Mouse (Mus musculus) layer of hippocampus, postnatal 14 days (tissue): ENCODE data around the gene Il10ra. TPM values are rescaled to one million over a fixed set of nuclear protein-coding genes. Genes with fewer than 3 reads are reported as not detected.

Experiments
- DNase-seq, 2 experiments: peaks; one replicate each; pipeline ENCODE4 v3.0.0; 2021 to 2022; ENCODE audit warnings: low spot score in 2 of 2, mixed read lengths in 1 of 2
- total RNA-seq, 2 experiments: library from RNA; stranded (reverse); gene quantifications; 2 replicates each; pipeline ENCODE4 v1.2.3; 2021

Il10ra gene
- total RNA-seq, 2 experiments from 2014 or later: 2.7 to 3.1 TPM

GRCm38 (mm10) chr9:45261466-45261865 lies 7.5 kb downstream of the Il10ra start:
- DNase-seq: peak in 1 of 2 experiments; percentile 16

GRCm38 (mm10) chr9:45259065-45259464 lies 9.9 kb downstream of the Il10ra start:
- DNase-seq: no peak

GRCm38 (mm10) chr9:45255967-45256366 lies 13.0 kb downstream of the Il10ra start:
- no peak for DNase-seq

GRCm38 (mm10) chr9:45255431-45255830 lies 13.5 kb downstream of the Il10ra start:
- DNase-seq: no peak

GRCm38 (mm10) chr9:45254605-45255004 lies 14.3 kb downstream of the Il10ra start:
- no peak for DNase-seq

GRCm38 (mm10) chr9:45254021-45254420 lies 14.9 kb downstream of the Il10ra start:
- no peak for DNase-seq

- no peak for DNase-seq
Measured at GRCm38 (mm10) chr9:45252395-45252794, 16.6 kb downstream of the Il10ra start.

GRCm38 (mm10) chr9:45251990-45252389 lies 17.0 kb downstream of the Il10ra start:
- DNase-seq: no peak

- DNase-seq: no peak
Measured at GRCm38 (mm10) chr9:45251281-45251680, 17.7 kb downstream of the Il10ra start.

GRCm38 (mm10) chr9:45250306-45250705 lies 18.6 kb downstream of the Il10ra start:
- DNase-seq: no peak

- no peak for DNase-seq
Measured at GRCm38 (mm10) chr9:45247536-45247935, 21.4 kb downstream of the Il10ra start.

GRCm38 (mm10) chr9:45246060-45246459 lies 22.9 kb downstream of the Il10ra start:
- peak in 1 of 2 experiments; percentile 25 for DNase-seq

- DNase-seq: no peak
Measured at GRCm38 (mm10) chr9:45245432-45245831, 23.5 kb downstream of the Il10ra start.

GRCm38 (mm10) chr9:45241397-45241796 lies 27.6 kb downstream of the Il10ra start:
- DNase-seq: no peak

GRCm38 (mm10) chr9:45236744-45237143 lies 32.2 kb downstream of the Il10ra start:
- DNase-seq: no peak

- no peak for DNase-seq
Measured at GRCm38 (mm10) chr9:45235668-45236227, 33.2 kb downstream of the Il10ra start.

- no peak for DNase-seq
Measured at GRCm38 (mm10) chr9:45229359-45229758, 39.6 kb downstream of the Il10ra start.

- peak; percentile 89 to 94 for DNase-seq
Measured at GRCm38 (mm10) chr9:45221567-45221966, 47.4 kb downstream of the Il10ra start.

GRCm38 (mm10) chr9:45219644-45220043 lies 49.3 kb downstream of the Il10ra start:
- no peak for DNase-seq

- DNase-seq: no peak
Measured at GRCm38 (mm10) chr9:45215526-45216179, 53.3 kb downstream of the Il10ra start.

- no peak for DNase-seq
Measured at GRCm38 (mm10) chr9:45212001-45212400, 56.9 kb downstream of the Il10ra start.

GRCm38 (mm10) chr9:45207015-45207743 lies 61.8 kb downstream of the Il10ra start:
- no peak for DNase-seq
